Comparison of ENCODE assay signal across 1 mouse cellular context in the genomic region with DNA sequence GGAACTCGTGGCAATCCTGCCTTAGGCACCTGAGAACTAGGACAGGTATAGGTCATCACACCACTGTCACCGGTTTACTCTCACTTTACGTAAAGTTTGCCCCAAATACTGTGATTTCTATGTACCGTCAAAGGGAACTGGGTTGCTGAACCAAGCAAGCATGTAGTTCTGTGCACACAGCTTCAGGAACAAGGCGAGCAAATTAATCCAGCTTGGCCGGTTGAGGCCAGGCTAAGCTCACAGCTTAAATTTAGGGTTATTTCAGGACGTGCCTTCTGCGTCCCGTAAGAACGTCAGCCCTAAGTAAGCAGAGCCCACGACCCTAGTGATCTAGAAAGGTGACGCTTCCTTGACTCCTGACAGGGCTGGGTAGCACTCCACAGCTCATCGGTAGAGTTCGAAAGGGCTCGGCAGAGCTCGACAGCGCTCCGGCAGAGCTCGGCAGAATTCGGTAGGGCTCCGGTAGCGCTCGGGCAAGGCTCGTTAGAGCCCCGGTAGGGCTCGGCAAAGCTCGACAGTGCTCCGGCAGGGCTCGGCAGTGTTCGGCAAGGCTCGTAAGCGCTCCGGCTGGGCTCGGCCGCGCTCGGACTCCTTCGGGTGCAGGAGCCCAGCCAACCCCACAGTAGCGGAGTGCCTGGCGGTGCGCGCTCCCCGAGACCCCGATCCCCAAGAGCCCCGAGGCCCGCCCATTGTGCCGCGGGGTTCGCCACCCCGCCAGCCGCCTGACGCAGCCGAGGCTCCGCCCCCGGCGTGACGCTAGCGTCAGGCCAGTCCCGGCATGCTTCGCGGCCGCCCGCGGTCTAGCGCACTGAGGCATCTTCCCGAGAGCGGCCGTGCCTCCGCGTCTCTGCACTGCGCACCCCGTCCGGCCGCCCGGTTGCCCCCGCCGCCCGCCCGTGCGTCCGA.
TF ChIP-seq lines count a peak whose summit lies in the region.

Gene Etnk1, plus strand, starts transcription at position 770 of the 906 bp plus-strand sequence.

TF ChIP-seq in CH12.LX, 34 proteins besides CTCF, POLR2A, EP300 and RAD21 (continued from another document):
- no peak for TF ChIP-seq GABPA (IDR thresholded peaks at IDR 0.05; ENCODE audit: insufficient replicate concordance, low read depth, low read length)
- peak; percentile 94 for TF ChIP-seq NELFE (IDR thresholded peaks at IDR 0.05; ENCODE audit: low read depth, low read length)
- peak; percentile 51; the same call in 1 of the 2 replicates for TF ChIP-seq POLR2AphosphoS2 (IDR thresholded peaks at IDR 0.05; ENCODE audit: low read depth, low read length)
- TF ChIP-seq MYC (IDR thresholded peaks at IDR 0.05; ENCODE audit: low read depth, low read length), result no peak
- TF ChIP-seq BHLHE40 (IDR thresholded peaks at IDR 0.05; ENCODE audit: low read depth, low read length), result peak; percentile 43
- no peak for TF ChIP-seq SMC3 (IDR thresholded peaks at IDR 0.05; ENCODE audit: low read depth, low read length)
- TF ChIP-seq CHD1 (IDR thresholded peaks at IDR 0.05; ENCODE audit: low read depth, low read length), result peak; percentile 40; the same call in 1 of the 2 replicates
- no peak; the same call in 1 of the 2 replicates for TF ChIP-seq IRF4 (IDR thresholded peaks at IDR 0.05; ENCODE audit: low read depth, low read length)
- peak; percentile 77 for TF ChIP-seq SIN3A (IDR thresholded peaks at IDR 0.05; ENCODE audit: low read length)
- peak; percentile 67 for TF ChIP-seq HCFC1 (IDR thresholded peaks at IDR 0.05; ENCODE audit: low read depth, low read length)
- TF ChIP-seq MAFK (IDR thresholded peaks at IDR 0.05; ENCODE audit: insufficient replicate concordance, low read length), result no peak
- no peak for TF ChIP-seq PAX5 (IDR thresholded peaks at IDR 0.05; ENCODE audit: low read length)
- TF ChIP-seq USF1 (IDR thresholded peaks at IDR 0.05; ENCODE audit: low read depth, low read length), result no peak
- peak; percentile 95 for TF ChIP-seq ZMIZ1 (IDR thresholded peaks at IDR 0.05; ENCODE audit: low read depth, low read length)
- no peak for TF ChIP-seq ZKSCAN1 (IDR thresholded peaks at IDR 0.05; ENCODE audit: borderline replicate concordance, low read depth, low read length)
- TF ChIP-seq ZNF384 (IDR thresholded peaks at IDR 0.05; ENCODE audit: low read depth, low read length), result no peak
- TF ChIP-seq ETS1 (conservative IDR thresholded peaks at IDR 0.05; ENCODE audit: low read depth, low read length), result no peak
